Mouse (Mus musculus) adrenal gland, postnatal 4 days (tissue): ENCODE measurements around the gene Dph6. TPM values are rescaled to one million over a fixed set of nuclear protein-coding genes. Genes with fewer than 3 reads are reported as not detected.
"Not testable (repeated sequence)": the region's sequence is repeated elsewhere in the genome, so short reads cannot be mapped to it uniquely, and the experiment has no call there.

Experiments
- DNase-seq, 2 experiments: peaks; one replicate each; pipeline ENCODE4 v3.0.0; 2021 to 2022; ENCODE audit warnings: low spot score in 2 of 2, mixed read lengths in 2 of 2
- long read RNA-seq, 2 experiments: library from polyadenylated mRNA; stranded (forward); transcript quantifications; one replicate each; pipeline ENCODE4 v2.0.0; 2021
- total RNA-seq, 2 experiments: library from RNA; stranded (reverse); gene quantifications; 2 replicates each; pipeline ENCODE4 v1.2.3; 2021

Dph6 gene
- total RNA-seq: 10 to 100 TPM; 21.5 to 23.9 TPM
- long read RNA-seq, experiment 1, transcript Dph6-203 (9 exons, 2,734 nt): major isoform, 7 of 15 reads
- long read RNA-seq, experiment 1, partial matches to known transcripts: 3 of 15 reads
- long read RNA-seq, experiment 1, other reads (novel, unspliced or antisense): 4 of 15 reads
- long read RNA-seq, experiment 2, transcript Dph6-203 (9 exons, 2,734 nt): major isoform, 9 of 21 reads
- long read RNA-seq, experiment 2, partial matches to known transcripts: 2 of 21 reads
- long read RNA-seq, experiment 2, other reads (novel, unspliced or antisense): 8 of 21 reads

DNA sequence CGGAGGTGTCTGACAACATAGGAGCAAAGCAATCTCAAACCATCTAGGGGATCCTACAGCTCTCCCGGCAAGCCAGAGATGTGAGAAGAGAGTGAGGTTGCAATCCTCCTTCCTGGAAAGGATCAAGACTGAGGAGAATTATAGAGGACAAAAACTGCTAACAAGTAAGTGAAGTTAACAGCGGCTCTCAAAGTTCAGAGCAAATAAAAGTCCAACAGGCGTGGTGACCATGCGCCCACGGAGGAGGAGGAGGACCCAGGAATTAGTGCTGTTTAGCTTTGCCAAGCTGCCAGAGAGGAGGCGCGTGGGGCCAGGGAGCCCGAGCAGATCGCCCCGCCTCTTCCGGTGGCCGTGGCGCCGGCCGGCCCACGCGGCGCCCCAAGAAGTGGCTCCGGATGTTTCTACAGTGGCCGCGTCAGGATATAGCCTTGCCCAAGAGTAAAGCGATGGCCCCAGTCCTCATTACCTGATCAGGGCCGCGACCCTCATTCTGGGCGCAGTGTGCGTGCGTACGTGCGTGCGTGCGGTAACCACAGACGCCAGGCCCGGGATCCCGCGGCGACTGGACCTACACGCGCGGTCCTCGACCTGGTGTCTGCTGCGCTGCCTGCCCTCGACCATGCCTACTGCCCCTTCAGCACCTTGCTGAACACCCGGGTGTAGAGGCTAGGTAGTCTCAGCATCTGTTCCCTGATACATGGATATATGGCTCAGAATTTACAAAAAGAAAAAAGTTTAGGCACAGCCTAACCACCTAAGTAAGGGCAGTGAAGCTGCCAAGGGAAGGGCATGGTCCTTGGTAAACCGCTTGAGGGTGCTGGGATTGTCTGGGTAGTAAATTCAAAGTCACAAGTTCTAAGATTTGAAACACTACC lies at the start of gene Dph6:
TSS of gene Dph6 (minus strand) at position 600 of the 875 bp plus-strand sequence.
- DNase-seq: peak; percentile 50 to 73

DNA sequence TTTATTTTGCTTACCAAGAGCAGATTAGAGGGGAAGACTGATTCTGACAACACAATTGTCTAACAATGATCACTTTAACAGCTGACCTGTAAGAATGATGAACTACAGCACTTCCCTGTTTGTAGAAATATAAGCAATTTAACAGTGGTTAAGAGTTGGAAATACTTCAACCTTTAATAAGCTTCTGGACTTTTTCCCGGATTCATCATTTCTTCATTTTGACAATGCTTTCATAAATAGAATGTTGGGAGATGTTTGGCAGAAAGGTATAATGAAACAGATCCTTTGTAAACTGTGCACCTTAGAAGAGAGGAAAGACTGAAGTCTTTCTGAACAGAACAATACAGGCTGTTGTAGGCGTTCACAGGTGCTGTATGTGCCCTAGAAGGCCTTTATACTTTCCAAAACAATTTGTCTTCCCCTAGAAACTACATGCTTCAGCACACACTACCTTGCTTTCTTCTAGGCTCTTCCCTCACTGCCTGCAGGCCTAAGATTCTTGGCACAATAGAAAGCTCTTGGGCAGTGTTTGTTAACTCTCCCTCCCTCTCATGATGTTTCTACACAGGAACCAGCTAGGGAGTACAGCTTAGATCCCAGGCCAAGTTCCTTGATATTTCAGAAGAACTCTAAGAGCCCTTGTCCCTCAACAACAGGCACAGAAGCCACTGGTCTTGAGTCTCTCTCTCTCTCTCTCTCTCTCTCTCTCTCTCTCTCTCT lies 46.4 kb upstream of the Dph6 start:
- DNase-seq: no peak

DNA sequence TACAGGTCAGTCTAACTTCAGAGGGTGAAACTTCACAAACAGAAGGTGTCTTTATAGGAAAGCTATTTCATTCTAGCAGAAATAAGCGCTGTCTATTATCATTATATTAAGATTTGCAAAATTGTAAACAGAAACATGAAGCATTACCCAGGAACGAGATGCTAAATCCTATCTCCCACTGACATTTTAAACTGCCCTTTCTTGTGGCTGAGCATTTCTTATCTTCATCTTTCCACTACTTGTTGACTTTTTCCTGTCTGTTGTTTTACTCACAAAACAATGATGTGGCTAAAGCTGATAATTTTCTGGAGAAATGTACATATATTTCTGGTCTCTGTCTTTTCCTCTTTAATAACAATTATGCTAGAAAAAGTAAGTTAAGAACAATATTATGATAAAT lies 36.8 kb upstream of the Dph6 start:
- no peak for DNase-seq

DNA sequence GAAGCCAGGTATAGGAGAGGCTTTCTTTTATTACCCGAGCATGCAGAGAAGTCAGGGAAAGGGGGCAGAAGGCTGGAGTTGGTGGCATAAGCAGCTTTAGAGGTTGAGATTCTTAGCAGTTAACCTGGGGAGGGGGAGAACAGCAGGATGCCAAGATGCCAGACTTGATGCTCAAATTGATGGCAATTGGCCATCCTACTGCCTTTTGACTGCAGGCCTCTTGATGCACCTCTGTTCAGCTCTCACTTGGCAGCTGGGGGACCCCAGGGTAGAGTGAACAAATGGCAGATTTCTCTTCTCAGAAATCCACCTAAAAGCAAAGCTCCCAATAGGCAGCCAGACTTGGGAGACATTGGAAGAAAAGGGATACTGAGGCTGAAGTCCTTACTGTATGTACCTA lies 32.7 kb upstream of the Dph6 start:
- no peak for DNase-seq

DNA sequence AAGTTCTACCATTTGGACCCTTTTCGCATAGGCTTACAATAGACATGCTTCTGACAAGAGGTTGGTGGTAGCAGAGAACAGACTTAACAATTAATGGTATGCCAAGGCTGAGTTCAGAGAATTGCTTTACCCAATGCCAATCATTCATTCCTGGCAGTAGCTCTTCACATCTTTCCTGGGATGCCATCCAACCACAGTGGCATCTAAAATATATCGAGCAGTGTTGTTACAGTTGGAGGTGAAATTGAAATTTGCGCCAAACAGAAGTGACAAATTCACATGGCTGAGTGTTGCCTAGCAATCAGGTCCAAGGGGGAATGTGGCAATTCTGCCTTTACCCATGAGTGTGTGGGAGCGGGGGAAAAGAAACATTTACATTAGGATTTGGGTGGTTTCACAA lies 32.3 kb upstream of the Dph6 start:
- no peak for DNase-seq

DNA sequence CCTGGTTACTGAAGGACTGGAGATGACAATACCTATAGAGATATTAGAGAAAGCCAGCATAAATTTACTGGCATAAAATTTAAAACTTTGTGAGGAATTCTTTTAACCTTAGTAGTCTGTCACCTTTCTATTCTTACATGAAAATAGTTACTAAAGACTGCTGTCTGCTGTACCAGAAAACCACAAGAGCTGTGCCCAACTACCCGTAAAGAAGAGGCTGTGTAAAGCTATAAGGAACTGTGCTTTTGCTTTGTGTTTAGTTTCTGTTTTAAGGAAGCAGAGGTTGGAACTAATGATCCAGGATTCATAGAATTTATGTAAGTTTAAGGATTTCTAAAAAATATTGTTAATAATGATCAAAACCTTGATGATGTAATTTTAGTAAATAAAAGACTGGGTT lies 19.1 kb upstream of the Dph6 start:
- DNase-seq: no peak

DNA sequence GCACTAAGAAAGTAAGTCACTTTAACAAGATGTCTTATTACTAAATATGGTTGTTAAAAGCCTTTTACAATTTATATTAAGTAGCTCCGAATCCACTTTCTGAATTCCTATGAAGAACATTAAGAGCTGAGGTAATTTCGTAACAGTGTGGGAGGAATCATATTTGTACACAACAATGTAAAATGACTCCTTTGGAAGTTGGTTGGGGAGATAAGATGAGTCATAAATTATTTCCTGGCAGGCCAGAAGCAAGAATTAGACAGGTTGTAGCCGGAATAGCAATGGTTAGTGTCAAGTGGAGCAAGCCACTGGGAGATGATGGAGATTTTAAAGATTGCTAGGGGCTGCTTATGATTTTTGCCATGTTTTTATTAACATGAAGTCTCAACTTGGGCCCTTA lies 16.2 kb upstream of the Dph6 start:
- DNase-seq: no peak

DNA sequence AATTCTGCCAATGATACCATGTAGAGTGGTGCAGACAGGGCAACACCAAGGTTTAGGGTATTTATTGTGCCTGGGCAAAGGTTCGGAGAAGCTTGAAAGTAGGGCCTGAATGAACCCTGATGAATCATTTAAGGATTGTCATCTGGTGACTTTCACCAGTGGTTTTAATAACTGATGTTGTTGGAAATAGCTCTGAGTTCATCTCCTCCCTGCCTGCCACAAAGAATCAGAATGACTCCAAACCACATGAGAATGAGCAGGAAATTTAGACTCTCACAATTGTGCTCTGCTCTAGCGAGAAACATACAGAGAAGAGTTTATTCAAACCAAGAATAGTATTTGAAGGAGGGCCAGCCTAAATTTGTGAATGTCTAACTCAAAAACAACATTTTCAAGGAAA lies 4.2 kb upstream of the Dph6 start:
- DNase-seq: no peak

DNA sequence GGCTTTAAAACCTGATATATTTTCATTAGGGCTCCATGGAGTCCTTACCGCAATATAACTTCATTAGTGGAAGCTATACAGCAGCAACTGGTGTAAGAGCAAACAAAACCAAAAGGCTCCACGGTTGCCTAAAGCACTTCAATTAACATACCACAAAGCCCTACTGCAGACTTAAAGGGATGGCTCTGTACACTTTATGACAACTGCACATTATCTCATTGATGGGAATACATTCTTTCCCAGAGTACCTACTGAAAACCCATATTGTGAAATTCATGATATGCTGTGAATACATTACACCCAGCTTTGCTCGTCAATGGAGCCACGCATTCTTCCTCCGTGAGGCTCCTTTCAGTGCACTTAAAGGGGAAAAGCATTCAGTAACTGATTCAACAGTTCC lies 8.5 kb downstream of the Dph6 start:
- no peak for DNase-seq

DNA sequence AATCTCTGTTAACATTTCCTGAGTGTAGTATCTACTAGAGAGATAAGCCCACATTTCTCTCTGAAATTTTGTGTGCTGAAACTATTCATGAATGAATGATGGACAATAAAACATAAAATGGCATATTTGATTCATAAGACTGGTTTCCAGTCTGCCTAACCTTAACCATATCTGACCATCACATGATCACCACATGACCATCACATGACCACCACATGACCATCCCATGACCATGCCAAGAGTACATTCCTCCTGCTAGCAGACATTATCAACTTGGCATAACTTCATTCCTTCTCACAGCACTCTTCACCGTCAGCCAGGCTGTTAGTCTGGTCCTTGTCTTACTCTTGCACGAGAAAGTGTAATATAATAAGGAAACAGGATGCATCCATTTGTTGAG lies 10.9 kb downstream of the Dph6 start:
- no peak for DNase-seq

DNA sequence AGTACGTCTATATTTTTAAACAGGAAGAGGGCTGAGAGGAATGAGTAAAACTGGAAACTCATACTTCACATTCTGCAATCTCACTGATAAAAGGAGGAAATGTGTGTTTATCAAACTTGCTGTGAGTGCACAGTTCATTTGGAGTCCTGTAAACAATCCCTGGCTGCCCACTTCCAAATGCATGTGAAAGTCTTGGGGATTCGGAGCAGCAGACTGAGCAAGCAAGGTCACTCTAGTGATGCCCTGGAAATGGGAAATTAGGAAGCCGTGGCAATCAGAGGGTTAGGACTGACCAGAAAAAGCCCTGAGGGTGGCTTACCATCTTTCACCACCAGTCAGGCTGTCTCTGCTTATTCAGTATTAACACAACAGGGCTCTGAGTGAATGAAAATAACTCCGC lies 30.1 kb downstream of the Dph6 start:
- DNase-seq: no peak

DNA sequence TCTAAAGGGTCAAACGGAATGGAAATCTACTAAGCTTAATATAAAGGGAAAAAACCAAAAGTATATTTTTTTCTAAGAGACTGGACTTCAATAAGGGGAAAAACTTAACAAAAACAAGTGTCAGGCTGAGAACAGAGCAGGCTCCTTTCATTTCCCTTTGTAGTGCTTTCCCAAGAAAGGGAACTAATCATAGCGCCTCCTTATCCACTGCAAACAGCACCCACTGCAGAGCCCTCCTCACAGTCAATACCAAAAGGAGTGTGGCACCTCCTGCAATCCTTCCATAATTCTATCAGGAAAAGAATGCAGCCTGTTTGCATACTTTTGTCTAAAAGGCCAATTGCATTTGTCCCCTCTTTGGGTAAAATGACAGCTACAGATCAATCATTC lies 32.2 kb downstream of the Dph6 start:
- no peak for DNase-seq

DNA sequence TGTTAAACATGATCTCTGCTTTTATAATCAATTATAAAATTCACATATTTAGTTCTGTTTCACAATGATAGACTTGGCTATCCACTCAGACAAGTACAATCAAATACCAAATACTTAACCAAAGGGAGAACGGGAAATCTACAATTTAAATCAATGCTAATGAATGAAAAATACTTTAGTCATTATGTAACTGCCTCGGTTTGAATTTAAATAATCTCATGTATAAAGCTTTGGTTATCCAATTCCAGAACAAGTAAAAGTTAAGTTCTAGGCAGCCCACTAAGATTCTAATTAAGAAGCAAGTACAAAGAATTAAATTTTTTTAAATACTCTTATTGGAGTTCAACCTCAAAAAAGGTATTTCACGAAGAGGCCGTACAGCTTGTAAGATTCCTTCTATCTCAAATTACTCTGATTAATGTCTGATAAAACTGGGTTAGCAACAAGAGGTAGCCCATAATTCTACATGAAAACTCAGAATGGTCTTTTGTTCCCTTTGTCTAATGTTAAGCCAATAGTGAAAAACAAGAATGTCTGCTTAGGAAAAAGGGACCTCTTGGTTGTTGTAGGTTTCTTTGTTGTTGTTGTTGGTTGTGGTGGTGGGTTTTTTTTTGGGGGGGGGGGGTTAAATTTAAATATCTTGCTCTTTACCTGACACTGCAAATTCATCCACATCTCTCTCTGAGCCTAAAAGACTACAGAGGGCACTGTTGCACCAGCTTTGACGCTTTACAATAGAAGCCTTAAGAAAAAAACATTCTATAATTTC lies 32.8 kb downstream of the Dph6 start:
- DNase-seq: no peak

DNA sequence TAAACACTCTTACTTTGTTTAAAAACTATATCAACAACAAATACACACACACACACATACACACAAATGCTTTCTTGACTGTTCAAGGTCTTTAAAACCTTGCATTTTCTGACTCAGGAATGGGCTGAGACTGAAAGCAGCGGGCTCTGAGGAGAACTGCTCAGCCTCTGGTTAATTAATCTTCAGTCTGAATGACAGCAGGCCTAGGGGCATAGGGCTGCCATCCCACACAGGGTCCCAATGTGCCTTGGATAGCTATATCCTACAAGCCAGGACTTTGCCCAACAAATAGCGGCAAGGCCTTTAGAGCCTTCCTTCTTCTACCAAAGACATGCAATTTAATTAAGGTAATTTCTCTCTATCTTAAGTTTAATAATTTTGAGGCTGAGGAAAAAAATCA lies 43.2 kb downstream of the Dph6 start:
- no peak for DNase-seq

DNA sequence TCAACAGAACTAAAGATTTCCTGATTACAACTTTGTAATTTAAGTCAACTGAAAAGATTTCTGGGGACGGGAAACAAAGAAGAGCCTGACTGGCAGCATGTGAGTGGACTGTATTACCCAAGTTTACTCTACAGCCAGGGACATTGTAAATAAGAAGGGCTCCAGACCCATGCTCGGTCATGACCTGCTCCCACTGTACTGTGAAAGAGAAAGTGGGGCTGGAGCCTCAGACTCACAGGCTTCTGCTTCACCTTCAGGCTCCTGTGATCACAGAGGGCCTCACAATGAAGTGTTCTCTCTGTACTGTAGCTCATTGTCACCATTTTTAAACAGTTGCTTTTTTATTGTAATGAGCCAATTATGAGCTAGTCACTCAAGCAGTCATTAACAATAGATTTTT lies 44.7 kb downstream of the Dph6 start:
- no peak for DNase-seq

DNA sequence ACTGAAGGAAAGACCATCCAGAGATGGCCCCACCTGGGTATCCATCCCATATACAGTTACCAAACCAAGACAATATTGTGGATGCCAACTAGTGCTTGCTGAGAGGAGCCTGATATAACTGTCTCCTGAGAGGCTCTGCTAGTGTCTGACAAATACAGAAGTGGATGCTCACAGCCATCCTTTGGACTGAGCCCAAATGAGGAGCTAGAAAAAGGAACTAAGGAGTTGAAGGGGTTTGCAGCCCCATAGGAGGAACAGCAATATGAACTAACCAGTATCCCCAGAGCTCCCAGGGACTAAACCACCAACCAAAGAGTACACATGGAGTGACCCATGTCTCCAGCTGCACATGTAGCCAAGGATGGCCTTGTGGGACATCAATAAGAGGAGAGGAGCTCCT lies 49.6 kb downstream of the Dph6 start:
- DNase-seq: not testable (repeated sequence)

DNA sequence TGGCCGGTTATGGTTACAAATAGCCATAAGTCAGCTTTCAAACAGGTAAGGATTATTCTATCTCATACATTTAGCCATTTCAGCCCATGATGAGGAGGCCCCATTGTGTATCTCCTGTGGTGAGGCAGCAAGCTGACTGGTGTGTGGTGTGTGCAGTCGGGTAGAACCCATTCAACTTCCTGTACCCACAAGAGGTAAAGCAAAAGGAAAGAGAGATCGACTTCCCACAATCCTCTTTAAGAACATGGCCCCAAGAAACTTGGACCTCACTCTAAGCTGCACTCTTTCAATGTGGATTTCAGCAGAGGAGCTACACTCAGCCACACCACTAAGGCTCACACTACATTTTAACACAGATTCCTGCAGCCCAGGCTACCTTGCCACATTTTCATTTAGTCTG lies 53.6 kb downstream of the Dph6 start:
- DNase-seq: no peak

DNA sequence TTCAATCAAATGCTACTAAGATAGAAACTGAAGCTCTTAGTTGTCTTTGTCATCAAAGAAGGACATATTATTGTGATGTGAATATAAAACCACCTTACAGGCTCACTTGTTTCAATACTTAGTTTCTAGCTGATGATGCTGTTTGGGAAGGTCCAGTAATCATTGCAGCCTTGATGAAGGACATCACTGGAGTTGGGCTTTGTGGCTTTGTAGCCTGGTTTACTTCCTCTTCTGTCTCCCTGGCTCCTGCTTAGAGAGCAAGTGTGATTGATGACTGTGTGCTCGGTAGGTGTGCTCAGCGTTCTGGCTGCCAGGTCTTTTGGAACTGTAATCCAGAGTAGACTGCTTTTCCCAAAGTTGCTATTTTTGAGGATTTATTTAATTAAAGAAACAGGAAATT lies 55.0 kb downstream of the Dph6 start:
- DNase-seq: no peak

DNA sequence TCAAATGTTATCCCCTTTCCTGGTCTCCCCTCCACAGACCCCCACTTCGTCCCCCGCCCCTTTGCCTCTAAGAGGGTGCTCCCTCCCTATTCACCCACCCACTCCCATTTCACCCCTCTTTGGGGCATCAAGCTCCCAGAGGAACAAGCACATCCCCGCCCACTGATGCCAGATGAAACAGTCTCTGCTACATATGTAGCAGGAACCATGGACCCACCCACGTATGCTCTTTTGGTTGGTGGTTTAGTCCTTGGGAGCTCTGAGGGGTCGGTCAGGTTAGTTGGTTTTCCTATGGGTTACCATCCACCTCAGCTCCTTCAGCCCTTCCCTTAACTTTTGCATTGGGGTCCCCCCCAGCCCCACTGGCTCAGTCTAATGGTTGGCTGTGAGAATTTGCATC lies 61.4 kb downstream of the Dph6 start:
- no peak for DNase-seq

DNA sequence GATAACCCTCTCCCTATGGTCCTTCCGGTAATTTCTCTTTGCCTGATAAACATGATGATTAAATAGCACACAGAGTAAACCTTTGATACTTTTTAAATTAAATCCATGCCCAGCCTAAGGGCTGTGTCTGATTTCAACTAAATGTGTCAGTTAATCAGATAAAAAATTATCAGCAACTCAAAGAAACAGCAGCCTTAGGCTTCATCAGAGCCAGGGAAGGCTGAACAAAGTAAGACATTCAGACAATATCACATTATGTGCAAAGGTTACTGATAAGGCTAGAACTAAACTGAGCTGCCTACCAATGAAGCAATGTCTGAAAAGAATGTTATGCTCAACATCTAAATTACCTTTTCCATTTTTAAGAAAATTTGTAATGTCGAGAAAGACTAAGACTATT lies 74.0 kb downstream of the Dph6 start:
- no peak for DNase-seq

DNA sequence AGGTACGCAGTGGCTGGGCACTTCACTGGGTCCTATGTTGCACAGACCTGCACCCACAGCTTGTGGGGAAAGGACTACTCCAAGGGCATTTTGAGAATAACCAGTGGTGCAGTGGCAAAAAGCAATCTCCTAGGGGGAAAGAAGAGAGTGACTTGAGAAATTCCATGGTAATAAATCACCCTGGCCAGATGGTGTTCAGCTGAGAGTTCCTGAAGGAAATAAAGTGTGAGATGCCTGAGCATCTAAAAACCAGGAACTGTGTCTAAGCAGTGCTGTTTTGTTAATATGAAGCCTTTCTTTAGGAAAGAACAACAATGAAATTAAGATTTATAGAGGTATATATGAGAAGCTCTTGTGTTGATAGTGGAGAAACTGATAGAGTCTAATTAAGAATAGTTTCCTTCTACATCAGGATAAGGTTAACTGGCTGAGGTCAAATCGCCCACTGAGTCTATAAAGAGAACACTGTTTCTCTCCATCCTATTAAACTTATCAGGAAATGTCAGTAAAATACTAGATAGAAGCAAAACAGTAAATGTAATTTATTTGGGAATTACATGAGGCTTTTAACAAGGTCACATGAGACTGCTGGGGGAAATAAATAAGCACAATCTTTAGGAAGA lies 111.7 kb downstream of the Dph6 start:
- no peak for DNase-seq
